Mouse (Mus musculus): Measurements from ENCODE around the gene Plpp4.

- no peak for TF ChIP-seq GATA1 (IDR thresholded peaks at IDR 0.05; ENCODE audit: borderline replicate concordance, low read length)
- TF ChIP-seq FLI1 (IDR thresholded peaks at IDR 0.05; ENCODE audit: low read length) = no peak
Observed at GRCm38 (mm10) chr7:129250981-129251380, 5.8 kb upstream of the Plpp4 start.
